22 mouse cellular contexts compared by ENCODE assay signal in genomic region chr12:15124179-15124578, GRCm38 (mm10).
DNase-seq lines count a peak whose midpoint lies in the region; ATAC-seq lines count a peak whose summit lies in the region.
"Had no signal": no experiment of that assay in that cellular context is flagged by ENCODE, and none has a peak within 500 bp of the region (broad histone marks: within the 10 kb centered on the region; RNA-seq: fewer than 3 reads in every experiment).

No protein-coding gene starts in this region.

- no peaks in the 10 kb centered on the region for H3K36me3 ChIP-seq in forebrain, embryonic 16.5 days (ENCODE audit: control insufficient read depth, insufficient read depth)
- H3K36me3 ChIP-seq in forebrain, embryonic 10.5 days (replicated peaks): no peaks in the 10 kb centered on the region
- no peaks in the 10 kb centered on the region for H3K36me3 ChIP-seq in neural tube, embryonic 14.5 days (ENCODE audit: control insufficient read depth, insufficient read depth, low read length)
- H3K36me3 ChIP-seq: embryonic facial prominence, embryonic 12.5 days; forebrain, embryonic 12.5 days; G1E; heart, embryonic 12.5 days; hindbrain, embryonic 12.5 days had no signal

- H3K9me3 ChIP-seq in forebrain, embryonic 16.5 days (ENCODE audit: control insufficient read depth, low read length): no peaks in the 10 kb centered on the region
- no peaks in the 10 kb centered on the region for H3K9me3 ChIP-seq in forebrain, embryonic 10.5 days
- no peaks in the 10 kb centered on the region for H3K9me3 ChIP-seq in neural tube, embryonic 14.5 days (ENCODE audit: control insufficient read depth, low read length)
- H3K9me3 ChIP-seq: embryonic facial prominence, embryonic 12.5 days; forebrain, embryonic 12.5 days; G1E; heart, embryonic 12.5 days; hindbrain, embryonic 12.5 days had no signal

- no peak overlapping the region for H3K4me2 ChIP-seq in forebrain, embryonic 16.5 days (ENCODE audit: low read length)
- H3K4me2 ChIP-seq in neural tube, embryonic 14.5 days (ENCODE audit: low read depth, low read length): no peak overlapping the region
- H3K4me2 ChIP-seq: embryonic facial prominence, embryonic 12.5 days; forebrain, embryonic 12.5 days; heart, embryonic 12.5 days; hindbrain, embryonic 12.5 days had no signal

- no peak overlapping the region for H3K4me3 ChIP-seq in forebrain, embryonic 16.5 days (replicated peaks; ENCODE audit: low read length)
- H3K4me3 ChIP-seq in forebrain, embryonic 10.5 days: no peak overlapping the region
- H3K4me3 ChIP-seq in neural tube, embryonic 14.5 days (ENCODE audit: low read depth, low read length): no peak overlapping the region
- H3K4me3 ChIP-seq: embryonic facial prominence, embryonic 12.5 days; forebrain, embryonic 12.5 days; heart, embryonic 12.5 days; hindbrain, embryonic 12.5 days had no signal

- no peak overlapping the region for H3K9ac ChIP-seq in forebrain, embryonic 16.5 days (replicated peaks; ENCODE audit: low read depth, low read length)
- H3K9ac ChIP-seq in neural tube, embryonic 14.5 days (replicated peaks; ENCODE audit: low read depth, low read length): no peak overlapping the region
- H3K9ac ChIP-seq: embryonic facial prominence, embryonic 12.5 days; forebrain, embryonic 12.5 days; forebrain, postnatal 0 days; heart, embryonic 12.5 days; hindbrain, embryonic 12.5 days had no signal

- 74% methylated on average over 3 of the region's 3 CpGs for WGBS in forebrain, embryonic 16.5 days
- 80% methylated on average over 3 of the region's 3 CpGs for WGBS in forebrain, embryonic 10.5 days
- 42% methylated on average over 3 of the region's 3 CpGs for WGBS in neural tube, embryonic 14.5 days

- no peak overlapping the region for H3K27ac ChIP-seq in forebrain, embryonic 16.5 days (ENCODE audit: low read length)
- H3K27ac ChIP-seq in forebrain, embryonic 10.5 days: no peak overlapping the region
- no peak overlapping the region for H3K27ac ChIP-seq in neural tube, embryonic 14.5 days (ENCODE audit: low read depth, low read length)
- H3K27ac ChIP-seq: embryonic facial prominence, embryonic 12.5 days; forebrain, embryonic 12.5 days; hindbrain, embryonic 12.5 days had no signal

- ATAC-seq in forebrain, embryonic 16.5 days: peak; percentile 31; the same call in 1 of the 2 replicates
- peak; percentile 80 for ATAC-seq in neural tube, embryonic 14.5 days (ENCODE audit: low read depth)
- ATAC-seq: CD4-positive, CD25-positive, alpha-beta regulatory T cell, adult 4 months; forebrain, postnatal 0 days; inflammation-experienced regulatory T-cells, adult 6 months had no signal

- no peaks in the 10 kb centered on the region for H3K4me1 ChIP-seq in forebrain, embryonic 16.5 days (replicated peaks; ENCODE audit: control insufficient read depth, insufficient read depth, low read length)
- no peaks in the 10 kb centered on the region for H3K4me1 ChIP-seq in forebrain, embryonic 10.5 days
- no peaks in the 10 kb centered on the region for H3K4me1 ChIP-seq in neural tube, embryonic 14.5 days (ENCODE audit: control insufficient read depth, insufficient read depth, low read length)
- H3K4me1 ChIP-seq: embryonic facial prominence, embryonic 12.5 days; forebrain, embryonic 12.5 days; heart, embryonic 12.5 days; hindbrain, embryonic 12.5 days had no signal

- H3K27me3 ChIP-seq in forebrain, embryonic 16.5 days (replicated peaks; ENCODE audit: control insufficient read depth, insufficient read depth, low read length): no peaks in the 10 kb centered on the region
- no peaks in the 10 kb centered on the region for H3K27me3 ChIP-seq in forebrain, embryonic 10.5 days (ENCODE audit: poor library complexity, severe bottlenecking)
- no peaks in the 10 kb centered on the region for H3K27me3 ChIP-seq in neural tube, embryonic 14.5 days (ENCODE audit: control insufficient read depth, insufficient read depth, low read length)
- H3K27me3 ChIP-seq: embryonic facial prominence, embryonic 12.5 days; forebrain, embryonic 12.5 days; heart, embryonic 12.5 days; hindbrain, embryonic 12.5 days had no signal

- DNase-seq in forebrain, embryonic 10.5 days (ENCODE audit: extremely low spot score, low spot score): no peak
- peak; percentile 3 to 13 for DNase-seq in layer of hippocampus, postnatal 14 days (ENCODE audit: low spot score in 2 of 2)
- DNase-seq in layer of hippocampus, adult 9-10 months (ENCODE audit: low spot score): no peak
- DNase-seq in neural tube, embryonic 10.5 days (ENCODE audit: extremely low spot score, low spot score): no peak
- no peak for DNase-seq in heart, adult 18-20 months
- DNase-seq: adrenal gland, adult 8-10 months; adrenal gland, postnatal 36 days; B cell, adult 2 months; cerebellum, adult 11-12 months; cerebellum, adult 9-10 months; cerebellum, postnatal 25 days; forebrain, postnatal 0 days; gastrocnemius, postnatal 14 days had no signal

Comparison
In these comparisons a context has a peak if more than half of its experiments do, and no peak if none do; other contexts are left out.
1. DNase-seq: peak in layer of hippocampus, postnatal 14 days (2 of 2); none in forebrain, embryonic 10.5 days (single experiment), layer of hippocampus, adult 9-10 months (single experiment), neural tube, embryonic 10.5 days (single experiment) and heart, adult 18-20 months (0 of 2).